Mouse (Mus musculus): ENCODE results near the gene Birc3.
"Not testable (repeated sequence)": the region's sequence is repeated elsewhere in the genome, so short reads cannot be mapped to it uniquely, and the experiment has no call there.

The Birc3 gene

GRCm38 (mm10) chr9:7872775-7873439 is at the start of gene Birc3:
Birc3 (minus strand) TSS chr9:7873186.
- DNase-seq (ENCODE audit: low spot score): no peak

- DNase-seq (ENCODE audit: low spot score): no peak
Observed at GRCm38 (mm10) chr9:7914925-7915324, 41.9 kb upstream of the Birc3 start.

GRCm38 (mm10) chr9:7914487-7914886 is 41.5 kb upstream of the Birc3 start:
- DNase-seq (ENCODE audit: low spot score): no peak

DNA sequence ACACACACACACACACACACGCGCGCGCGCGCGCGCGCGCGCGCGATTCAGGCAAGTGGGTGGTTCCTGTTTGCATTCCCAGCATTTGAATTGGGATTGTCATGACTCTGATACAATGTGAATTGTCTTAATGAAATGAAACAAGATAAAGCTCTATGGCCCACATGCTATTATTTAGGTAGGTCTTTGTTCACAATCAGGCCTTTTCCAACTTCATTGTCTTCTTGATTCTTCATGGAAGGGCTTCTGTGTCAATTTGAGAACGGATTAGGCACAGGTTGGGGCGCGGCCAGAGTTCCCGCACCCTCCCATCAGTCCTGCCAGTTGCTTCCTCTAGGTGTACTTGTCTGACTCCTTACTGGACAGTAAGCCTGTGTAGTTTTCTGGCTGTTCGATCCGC is 41.0 kb upstream of the Birc3 start:
- DNase-seq (ENCODE audit: low spot score): no peak

DNA sequence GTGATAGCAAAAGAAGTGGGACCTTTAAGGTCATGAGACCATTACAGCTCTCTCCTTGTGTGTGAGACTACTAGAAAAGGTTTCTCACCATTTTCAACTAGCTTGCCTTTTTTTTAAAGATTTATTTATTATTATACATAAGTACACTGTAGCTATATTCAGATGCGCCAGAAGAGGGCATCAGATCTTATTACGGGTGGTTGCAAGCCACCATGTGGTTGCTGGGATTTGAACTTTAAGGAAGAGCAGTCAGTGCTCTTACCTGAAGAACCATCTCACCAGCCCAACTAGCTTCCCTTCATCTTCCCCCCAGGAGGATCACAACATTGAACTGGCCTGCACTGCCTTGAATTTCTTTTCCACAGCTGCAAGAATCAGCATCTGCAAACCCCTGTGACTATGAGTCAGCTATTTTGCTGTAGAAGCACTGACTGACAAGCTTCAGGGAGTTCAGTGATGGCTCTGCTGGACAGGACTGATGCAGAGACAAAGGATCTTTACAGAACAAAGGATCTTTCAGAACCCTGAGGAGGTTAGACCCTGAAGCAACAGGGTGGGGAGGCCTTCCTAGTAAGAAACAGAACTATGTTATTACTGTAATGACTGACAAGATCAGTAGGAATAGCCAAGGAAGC is 34.5 kb upstream of the Birc3 start:
- no peak for DNase-seq (ENCODE audit: low spot score)

DNA sequence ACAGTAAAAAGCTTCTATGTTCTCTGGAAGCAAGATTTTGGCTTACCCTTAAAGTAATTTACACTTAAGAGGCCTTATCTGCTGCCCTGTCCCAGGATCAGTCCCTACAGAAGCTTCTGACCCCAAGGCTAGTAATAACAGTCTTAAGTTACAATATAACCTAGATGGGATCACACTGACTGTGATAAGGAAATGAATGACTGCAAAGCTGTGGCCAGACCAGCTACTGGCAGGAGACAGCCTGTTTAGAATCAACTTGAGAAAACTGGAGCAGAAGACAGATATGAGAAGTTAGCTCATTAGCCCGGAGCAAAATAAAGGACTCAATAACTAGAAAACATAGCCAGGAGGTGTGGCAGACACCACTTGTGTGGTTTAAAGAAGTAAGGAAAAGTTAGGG is 33.6 kb upstream of the Birc3 start:
- no peak for DNase-seq (ENCODE audit: low spot score)

- no peak for DNase-seq (ENCODE audit: low spot score)
Observed at GRCm38 (mm10) chr9:7903825-7904224, 30.8 kb upstream of the Birc3 start.

- DNase-seq (ENCODE audit: low spot score): no peak
Observed at GRCm38 (mm10) chr9:7903262-7903661, 30.3 kb upstream of the Birc3 start.

- DNase-seq (ENCODE audit: low spot score): no peak
Observed at GRCm38 (mm10) chr9:7902311-7902710, 29.3 kb upstream of the Birc3 start.

GRCm38 (mm10) chr9:7900965-7901364 is 28.0 kb upstream of the Birc3 start:
- DNase-seq (ENCODE audit: low spot score): no peak

DNA sequence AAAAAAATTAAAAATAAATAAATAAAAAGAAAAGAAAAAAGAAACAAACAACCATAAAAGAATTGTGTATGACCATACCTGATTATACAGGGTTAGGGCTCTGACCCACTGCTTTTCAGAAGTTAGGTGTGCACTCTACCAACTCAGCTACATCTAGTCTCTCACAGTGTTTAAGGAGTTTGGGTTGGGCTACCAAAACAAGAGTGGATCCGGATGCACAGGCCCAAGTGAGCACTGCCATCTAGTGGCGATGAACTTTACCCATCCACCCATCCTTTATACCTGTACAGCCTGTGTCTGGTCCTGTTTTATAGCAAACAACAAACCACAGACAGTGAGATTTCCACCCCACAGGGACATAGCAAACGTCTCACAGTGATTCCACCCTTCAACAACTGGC is 24.5 kb upstream of the Birc3 start:
- peak; percentile 59 for DNase-seq (ENCODE audit: low spot score)

- DNase-seq (ENCODE audit: low spot score): not testable (repeated sequence)
Observed at GRCm38 (mm10) chr9:7891796-7892195, 18.8 kb upstream of the Birc3 start.

DNA sequence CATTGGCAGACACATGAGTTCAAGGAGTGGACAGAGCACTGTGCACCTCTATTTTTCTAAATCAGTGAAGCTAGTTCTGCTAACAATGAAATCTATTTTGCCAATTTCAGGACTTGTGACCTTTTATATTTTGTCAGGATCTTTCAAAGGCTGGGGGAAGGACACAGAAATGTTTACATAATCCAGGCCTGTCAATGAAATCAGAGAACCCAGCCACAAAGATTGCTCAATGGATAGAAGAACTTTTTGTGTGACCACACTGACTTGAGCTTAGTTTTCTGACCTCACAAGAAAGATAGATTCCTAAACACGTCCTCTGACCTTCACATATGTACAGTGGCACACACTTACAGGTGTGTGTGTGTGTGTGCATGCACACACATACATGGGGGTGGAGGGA is 18.2 kb upstream of the Birc3 start:
- DNase-seq (ENCODE audit: low spot score): no peak

DNA sequence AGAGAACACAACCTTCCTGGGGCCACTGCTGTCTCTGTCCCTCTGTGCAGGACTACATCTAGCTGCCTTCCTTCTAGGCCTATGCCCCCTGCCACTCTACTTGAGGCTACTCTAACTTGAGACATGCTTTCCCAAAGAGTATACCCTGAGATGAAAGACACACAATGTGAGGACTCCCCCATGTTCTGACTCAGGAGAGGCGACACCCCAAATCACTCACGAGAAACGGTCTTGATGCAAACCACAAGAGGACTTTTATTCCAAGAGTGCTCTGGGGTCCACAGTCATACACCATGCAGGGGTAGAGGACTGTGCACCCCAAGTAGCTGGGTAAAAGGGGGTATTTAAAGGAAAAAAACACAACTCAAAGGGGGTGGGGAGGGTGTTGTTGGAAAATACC is 11.4 kb upstream of the Birc3 start:
- no peak for DNase-seq (ENCODE audit: low spot score)

DNA sequence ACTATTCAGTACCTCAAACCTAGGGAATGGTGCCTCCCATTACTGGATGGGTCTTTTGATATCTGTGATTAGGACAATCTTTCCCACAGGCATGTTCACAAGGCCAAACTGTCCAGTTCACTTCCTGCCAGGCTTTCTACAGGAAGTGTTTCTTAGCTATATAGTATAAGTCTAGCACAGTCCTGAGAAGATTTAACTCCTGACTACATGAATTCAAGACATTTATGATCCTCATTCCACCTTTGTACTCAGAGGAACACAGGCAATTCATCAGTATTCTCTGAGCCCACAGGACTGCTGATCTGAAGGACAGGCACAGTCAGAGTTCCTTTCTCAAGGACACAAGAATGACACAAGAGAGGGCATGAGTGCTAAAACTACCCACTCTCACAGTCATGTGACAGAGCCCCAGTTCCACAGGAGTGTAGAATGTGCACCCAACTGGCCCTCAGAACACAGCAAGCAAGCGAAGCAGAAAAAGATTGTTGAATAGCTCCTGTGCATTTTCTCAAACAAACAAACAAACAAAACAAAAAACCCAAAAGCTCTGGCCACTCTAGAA is 9.4 kb upstream of the Birc3 start:
- DNase-seq (ENCODE audit: low spot score): no peak

- no peak for DNase-seq (ENCODE audit: low spot score)
Observed at GRCm38 (mm10) chr9:7873511-7874211, 675 bp upstream of the Birc3 start.

GRCm38 (mm10) chr9:7872044-7872774 is 777 bp downstream of the Birc3 start:
- DNase-seq (ENCODE audit: low spot score): no peak

DNA sequence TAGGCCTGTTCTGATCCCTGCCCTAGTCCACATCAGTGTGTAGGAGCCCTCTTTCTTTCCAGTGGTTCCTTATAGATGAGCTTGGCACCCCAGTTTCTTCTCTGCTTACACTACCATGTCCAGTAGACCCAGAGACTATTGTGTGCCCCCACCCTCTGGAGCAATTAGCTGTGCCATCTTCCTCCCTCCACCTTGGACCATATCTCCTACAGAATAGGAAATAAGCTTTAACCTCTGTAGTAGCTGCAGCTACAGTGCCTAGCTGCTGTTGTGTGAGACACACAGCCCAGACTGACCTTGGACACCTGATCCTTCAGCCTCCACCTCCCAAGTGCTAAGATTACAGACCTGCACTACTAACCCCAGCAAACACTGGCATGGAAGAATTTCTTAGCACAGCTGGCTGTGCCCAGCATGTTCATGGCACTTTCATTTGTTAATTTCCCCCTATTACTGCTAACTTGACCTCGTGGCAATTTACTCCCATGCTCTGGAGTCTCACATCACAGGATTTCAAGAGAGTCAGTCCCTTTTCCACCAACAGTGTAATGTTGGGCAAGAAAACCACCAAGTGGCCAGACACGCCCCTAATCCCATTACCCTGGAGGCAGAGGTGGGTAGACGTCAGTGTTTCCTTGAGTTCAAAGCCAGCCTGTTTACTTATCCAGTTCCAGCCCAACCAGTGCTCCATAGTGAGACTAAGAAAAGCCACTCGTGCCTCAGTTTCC is 1.5 kb downstream of the Birc3 start:
- DNase-seq (ENCODE audit: low spot score): no peak

- no peak for DNase-seq (ENCODE audit: low spot score)
Observed at GRCm38 (mm10) chr9:7870556-7871315, 2.2 kb downstream of the Birc3 start.

DNA sequence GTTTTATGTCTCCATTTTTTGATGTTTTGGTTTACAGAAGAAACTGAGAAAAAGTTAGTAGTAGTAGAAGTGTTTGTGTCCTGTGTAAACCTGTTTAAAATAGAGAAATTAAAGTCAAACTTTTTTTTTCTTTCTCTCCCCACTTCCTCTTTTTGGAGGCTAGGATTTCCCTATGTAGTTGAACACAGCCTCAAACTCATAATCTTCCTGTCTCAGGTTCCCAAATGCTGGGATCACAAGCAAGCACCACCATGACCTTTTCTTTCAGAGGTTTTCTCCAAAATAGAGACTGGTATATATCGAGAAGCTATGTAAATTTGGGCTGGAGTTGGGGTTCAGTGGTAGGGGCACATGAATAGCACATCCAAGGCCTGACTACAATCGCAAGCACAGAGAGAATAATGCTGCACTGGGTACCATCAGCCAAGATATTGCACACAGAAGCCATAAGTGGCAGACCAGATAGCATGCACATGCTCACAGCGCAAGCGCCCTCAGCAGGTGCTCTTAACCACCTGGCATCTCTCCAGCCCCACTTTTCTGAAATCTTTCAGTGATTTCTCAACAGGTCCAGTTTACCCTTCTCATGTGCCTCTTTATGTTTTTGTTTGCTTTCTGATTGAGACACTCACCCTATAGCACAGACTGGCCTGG is 4.0 kb downstream of the Birc3 start:
- DNase-seq (ENCODE audit: low spot score): no peak
